Mouse (Mus musculus): ENCODE data around the gene Gsk3a. TPM values are rescaled to one million over a fixed set of nuclear protein-coding genes. Genes with fewer than 3 reads are reported as not detected.
A peak's percentile ranks its signal among the peaks of the same experiment; 100 is the strongest.

Gene Gsk3a
- total RNA-seq (2021) = 10 to 100 TPM; 58.6 to 66.6 TPM
- long read RNA-seq, experiment 1, transcript Gsk3a-201 (11 exons, 2,260 nt) = major isoform, 76 of 89 reads
- long read RNA-seq, experiment 1, partial matches to known transcripts = 4 of 89 reads
- long read RNA-seq, experiment 1, other reads (novel, unspliced or antisense) = 9 of 89 reads
- long read RNA-seq, experiment 2, transcript Gsk3a-201 (11 exons, 2,260 nt) = major isoform, 54 of 64 reads
- long read RNA-seq, experiment 2, partial matches to known transcripts = 4 of 64 reads
- long read RNA-seq, experiment 2, other reads (novel, unspliced or antisense) = 6 of 64 reads

- peak; percentile 97 to 98 for DNase-seq
- intact Hi-C loops (cut with DNase I) = loop anchor here (2.0 to 5.0 kb wide), 2 partner anchors 15 to 145 kb away; no protein-coding TSS in a partner anchor
Measured at GRCm38 (mm10) chr7:25237249-25238014, at the start of gene Gsk3a. Gene Gsk3a (minus strand): TSS chr7:25237851.

GRCm38 (mm10) chr7:25286989-25287388 lies 49.3 kb upstream of the Gsk3a start:
- DNase-seq = no peak
- intact Hi-C loops (cut with DNase I) = no loop called here

- DNase-seq = no peak
- intact Hi-C loops (cut with DNase I) = no loop called here
Measured at GRCm38 (mm10) chr7:25285511-25286238, 48.0 kb upstream of the Gsk3a start.

- DNase-seq = no peak
- intact Hi-C loops (cut with DNase I) = loop anchor here (5.0 kb wide), 1 partner anchor 103 kb away; no protein-coding TSS in a partner anchor
Measured at GRCm38 (mm10) chr7:25284766-25285165, 47.1 kb upstream of the Gsk3a start.

- DNase-seq = no peak
- intact Hi-C loops (cut with DNase I) = loop anchor here (5.0 kb wide), 1 partner anchor 103 kb away; no protein-coding TSS in a partner anchor
Measured at GRCm38 (mm10) chr7:25284171-25284570, 46.5 kb upstream of the Gsk3a start.

- DNase-seq = no peak
- intact Hi-C loops (cut with DNase I) = loop anchor here (2.0 to 5.0 kb wide), 2 partner anchors 33 to 104 kb away; partner anchors contain the start of gene Megf8
Measured at GRCm38 (mm10) chr7:25283637-25284036, 46.0 kb upstream of the Gsk3a start.

- peak in 1 of 2 experiments; percentile 60 for DNase-seq
- intact Hi-C loops (cut with DNase I) = loop anchor here (2.0 to 5.0 kb wide), 2 partner anchors 34 to 105 kb away; partner anchors contain the start of gene Megf8
Measured at GRCm38 (mm10) chr7:25282731-25283211, 45.1 kb upstream of the Gsk3a start.

- intact Hi-C loops (cut with DNase I) = loop anchor here (2.0 to 5.0 kb wide), 2 partner anchors 35 to 105 kb away; partner anchors contain the start of gene Megf8
- DNase-seq = peak; percentile 99
Measured at GRCm38 (mm10) chr7:25281734-25282601, 44.3 kb upstream of the Gsk3a start.

- intact Hi-C loops (cut with DNase I) = loop anchor here (5.0 kb wide), 1 partner anchor 106 kb away; no protein-coding TSS in a partner anchor
- peak in 1 of 2 experiments; percentile 9 for DNase-seq
Measured at GRCm38 (mm10) chr7:25281166-25281733, 43.6 kb upstream of the Gsk3a start.

- intact Hi-C loops (cut with DNase I) = loop anchor here (5.0 kb wide), 1 partner anchor 107 kb away; no protein-coding TSS in a partner anchor
- DNase-seq = peak; percentile 75 to 83
Measured at GRCm38 (mm10) chr7:25279861-25280791, 42.5 kb upstream of the Gsk3a start.

- DNase-seq = peak; percentile 90 to 93
Measured at GRCm38 (mm10) chr7:25279076-25279860, 41.6 kb upstream of the Gsk3a start.

GRCm38 (mm10) chr7:25278341-25279075 lies 40.9 kb upstream of the Gsk3a start:
- intact Hi-C loops (cut with DNase I) = loop anchor here (1.0 kb wide), 1 partner anchor 29 kb away; no protein-coding TSS in a partner anchor
- peak; percentile 78 to 79 for DNase-seq

More at GRCm38 (mm10) chr7:25279076-25279860, 41.6 kb upstream of the Gsk3a start:
- intact Hi-C loops (cut with DNase I) = no loop called here

- intact Hi-C loops (cut with DNase I) = loop anchor here (1.0 kb wide), 2 partner anchors 29 to 37 kb away; no protein-coding TSS in a partner anchor
Measured at GRCm38 (mm10) chr7:25277998-25278340, 40.3 kb upstream of the Gsk3a start.

GRCm38 (mm10) chr7:25277405-25277804 lies 39.8 kb upstream of the Gsk3a start:
- intact Hi-C loops (cut with DNase I) = loop anchor here (1.0 kb wide), 1 partner anchor 36 kb away; no protein-coding TSS in a partner anchor
- DNase-seq = peak in 1 of 2 experiments; percentile 4

More at GRCm38 (mm10) chr7:25277998-25278340, 40.3 kb upstream of the Gsk3a start:
- no peak for DNase-seq

GRCm38 (mm10) chr7:25275555-25276298 lies 38.1 kb upstream of the Gsk3a start:
- DNase-seq = peak in 1 of 2 experiments; percentile 40
- intact Hi-C loops (cut with DNase I) = no loop called here

Measured in heart, postnatal 14 days (tissue).